Mouse (Mus musculus) activated CD4-positive, CD25-positive, alpha-beta regulatory T cell (primary cell): Measurements from ENCODE around the gene Cdon. TPM values are rescaled to one million over a fixed set of nuclear protein-coding genes. Genes with fewer than 3 reads are reported as not detected.

Experiments used
- polyA plus RNA-seq, 2 experiments: library from polyadenylated mRNA; unstranded; fragments of 100-300 nt; shearing (Covaris generic); gene quantifications; one replicate each; pipeline ENCODE4 v1.2.1; 2017

Cdon gene
- polyA plus RNA-seq: 1 to 10 TPM; 5.9 to 6.5 TPM

DNA sequence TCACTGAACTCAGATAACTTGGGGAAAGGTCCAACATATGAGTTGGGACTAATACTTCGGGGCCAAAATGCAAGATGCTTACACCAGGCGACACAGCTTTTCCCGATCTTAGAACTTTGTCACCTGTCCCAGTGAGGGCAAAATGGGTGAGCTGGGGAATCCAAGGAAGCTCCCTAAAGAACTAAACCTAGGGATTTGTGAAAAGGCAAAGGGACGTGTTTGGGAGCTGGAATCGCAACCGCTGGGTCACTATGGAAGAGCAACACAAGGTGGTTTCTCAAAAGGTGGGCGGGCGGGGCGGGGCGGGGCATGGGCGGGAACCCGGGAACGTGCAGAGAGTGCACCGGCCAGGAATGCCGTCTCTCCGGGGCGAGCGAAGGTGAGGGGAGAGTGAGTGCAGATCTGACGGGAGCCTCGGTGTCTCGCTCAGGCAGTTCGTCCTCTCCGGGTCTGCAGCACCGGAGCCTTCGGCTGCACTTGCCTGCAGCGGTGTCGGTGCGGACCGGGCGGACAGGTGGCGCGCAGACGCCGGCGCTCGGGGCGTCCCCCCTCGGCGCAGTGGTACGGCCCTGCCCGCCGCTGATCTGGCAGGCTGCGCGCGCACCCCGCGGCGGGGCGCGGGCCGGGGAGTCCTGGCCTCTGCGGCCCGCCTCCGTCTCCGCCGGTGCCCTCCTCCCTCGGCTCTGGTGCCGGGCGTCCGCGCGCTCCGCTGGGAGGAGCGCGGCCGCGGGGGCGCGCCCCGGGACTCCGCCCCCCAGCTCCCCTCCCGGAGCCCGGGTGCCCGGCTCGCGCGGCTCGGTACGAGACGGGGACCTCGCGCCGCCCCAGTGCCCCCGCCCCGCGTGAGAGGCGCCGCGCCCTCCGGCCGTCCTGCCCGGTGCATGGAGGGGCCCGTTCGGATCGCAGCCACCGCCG is at the start of gene Cdon:
Gene Cdon, plus strand, starts transcription at position 324 of the 915 bp plus-strand sequence.

DNA sequence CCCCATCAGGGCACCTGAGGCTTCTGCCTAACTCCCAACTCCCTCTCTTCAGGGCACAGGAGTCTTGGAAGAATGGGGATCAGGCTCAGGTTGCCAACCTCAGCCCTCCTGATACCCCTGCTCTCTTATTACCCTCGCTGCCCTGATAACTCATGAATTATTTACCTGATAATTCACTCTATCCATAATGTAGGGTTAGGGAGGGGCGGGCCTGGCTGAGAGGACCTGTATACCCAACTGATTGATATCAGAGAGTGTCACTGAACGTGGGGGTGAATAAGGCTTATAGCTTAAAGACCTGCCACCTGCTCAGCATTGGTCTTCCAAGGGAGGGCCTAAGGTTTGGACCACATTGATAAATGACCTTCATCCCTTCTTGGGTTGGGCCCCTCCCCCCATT is 97.2 kb downstream of the Cdon start, which contains the start of gene Gm1113:
Gene Gm1113, minus strand, starts transcription at position 101 of the 400 bp plus-strand sequence.

Other genes starting within 250 kb of the Cdon start
- gene Dcps, start 245.1 kb upstream of the Cdon start, polyA plus RNA-seq: 10 to 100 TPM; 73.9 to 74.4 TPM
- gene Srpr, start 221.0 kb upstream of the Cdon start, polyA plus RNA-seq: 100 to 1,000 TPM in 1 of 2 experiments, 10 to 100 TPM in 1; 95.9 to 133 TPM
- 10 to 100 TPM in 1 of 2 experiments, 1 to 10 TPM in 1; 1.1 to 11.8 TPM for gene Tirap, start 220.8 kb upstream of the Cdon start, polyA plus RNA-seq
- gene Foxred1, start 210.1 kb upstream of the Cdon start, polyA plus RNA-seq: 10 to 100 TPM; 37.4 to 39.3 TPM
- gene Fam118b, start 153.3 kb upstream of the Cdon start, polyA plus RNA-seq: 10 to 100 TPM; 47.9 to 55.6 TPM
- gene Rpusd4, start 153.3 kb upstream of the Cdon start, polyA plus RNA-seq: 10 to 100 TPM; 38.9 to 39.2 TPM
- not detected for gene Gm1113, start 97.1 kb downstream of the Cdon start, polyA plus RNA-seq
- under 1 TPM; 0.04 to 0.29 TPM for gene Ddx25, start 137.4 kb downstream of the Cdon start, polyA plus RNA-seq
- gene Pus3, start 137.5 kb downstream of the Cdon start, polyA plus RNA-seq: 10 to 100 TPM; 25.3 to 36.8 TPM
- gene Pate2, start 149.2 kb downstream of the Cdon start, polyA plus RNA-seq: under 1 TPM in 1 of 2 experiments, not detected in 1; 0.69 TPM
- 1 to 10 TPM; 5.5 to 7.8 TPM for gene Hyls1, start 149.3 kb downstream of the Cdon start, polyA plus RNA-seq
- gene Pate4, start 190.8 kb downstream of the Cdon start, polyA plus RNA-seq: not detected
- not detected for gene Pate3, start 227.1 kb downstream of the Cdon start, polyA plus RNA-seq